Mouse (Mus musculus) cerebellum, adult 2 months (tissue): Measurements from ENCODE around the gene Mcm5.

Experiments used
- CTCF ChIP-seq: fragments of 200-500 bp; IDR thresholded peaks from 2 replicates; pipeline ENCODE4 v1.5.1; 2011; ENCODE audit warnings: low read depth, mild to moderate bottlenecking, control low read depth, low read length, moderate library complexity, borderline replicate concordance; ENCODE audit not compliant: insufficient read depth
- POLR2A ChIP-seq: fragments of 200-500 bp; IDR thresholded peaks from 2 replicates; pipeline ENCODE4 v1.6.1; 2011; ENCODE audit warnings: low read length, control low read depth, borderline replicate concordance; ENCODE audit not compliant: insufficient read depth

DNA sequence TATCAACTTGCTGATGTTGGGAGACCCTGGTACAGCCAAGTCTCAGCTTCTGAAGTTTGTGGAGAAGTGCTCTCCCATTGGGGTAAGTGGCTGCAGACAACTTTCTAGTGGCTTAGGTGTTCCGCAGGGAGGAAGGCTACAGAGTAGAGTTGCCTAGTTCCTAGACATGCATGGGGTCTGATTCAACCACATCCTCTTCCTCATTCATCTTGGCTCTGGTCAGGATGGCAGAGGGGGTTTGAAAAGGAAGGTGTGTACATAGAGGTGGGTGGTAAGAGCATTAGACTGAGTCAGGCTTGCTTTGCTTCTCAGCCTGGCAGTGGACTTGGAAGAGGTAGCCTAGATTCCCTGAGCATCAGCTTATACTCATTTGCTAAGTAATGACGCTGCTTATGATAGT, 9.9 kb downstream of the Mcm5 start:
- TF ChIP-seq CTCF (no peak), POLR2A (no peak)
